Mouse (Mus musculus) large intestine, adult 2 months (tissue): ENCODE results near the gene Fbxl13. TPM values are rescaled to one million over a fixed set of nuclear protein-coding genes. Genes with fewer than 3 reads are reported as not detected.

Source experiments
- DNase-seq: peaks from one replicate; pipeline ENCODE4 v3.0.0-alpha.2; 2012; ENCODE audit warnings: low read depth, low spot score
- WGBS: fragments of 180-500 bp; shearing (Covaris S2); methylation state at CpG from one replicate; pipeline ENCODE4 v1.1.7; 2018; 5-methylcytosine and 5-hydroxymethylcytosine counted together
- polyA plus RNA-seq: library from polyadenylated mRNA; depleted of rRNA; stranded (reverse); fragments of >200 nt; gene quantifications from 2 replicates; pipeline ENCODE4 v1.2.3, GENCODE M21; 2012

Gene Fbxl13
- polyA plus RNA-seq, 1 experiment, result 0.12 TPM

DNA sequence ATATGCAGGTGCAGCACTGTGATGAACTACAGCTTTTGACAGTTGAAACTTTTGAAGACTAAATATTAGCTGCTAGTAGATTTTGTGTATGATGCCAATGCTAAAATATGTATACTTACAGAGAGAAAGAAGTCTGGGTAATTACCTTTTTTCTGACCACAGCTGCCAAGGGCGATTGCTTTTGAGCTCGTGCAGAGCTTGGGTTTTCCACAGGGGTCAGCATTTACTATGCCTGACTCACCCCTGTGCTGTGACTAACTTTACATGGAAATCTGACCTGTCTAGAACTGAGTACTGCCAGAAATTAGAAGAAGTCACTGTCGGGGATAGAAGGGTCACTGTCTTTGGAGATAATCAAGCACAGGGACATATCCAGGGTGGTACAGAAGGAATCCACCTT lies 153.2 kb downstream of the Fbxl13 start:
- no peak for DNase-seq

GRCm38 (mm10) chr5:21491469-21491868 lies 154.0 kb downstream of the Fbxl13 start:
- 77% methylated on average over 2 of the region's 2 CpGs for WGBS
- DNase-seq, result no peak

More for the DNA sequence above, 153.2 kb downstream of the Fbxl13 start:
- 70% methylated on average over 3 of the region's 3 CpGs for WGBS

DNA sequence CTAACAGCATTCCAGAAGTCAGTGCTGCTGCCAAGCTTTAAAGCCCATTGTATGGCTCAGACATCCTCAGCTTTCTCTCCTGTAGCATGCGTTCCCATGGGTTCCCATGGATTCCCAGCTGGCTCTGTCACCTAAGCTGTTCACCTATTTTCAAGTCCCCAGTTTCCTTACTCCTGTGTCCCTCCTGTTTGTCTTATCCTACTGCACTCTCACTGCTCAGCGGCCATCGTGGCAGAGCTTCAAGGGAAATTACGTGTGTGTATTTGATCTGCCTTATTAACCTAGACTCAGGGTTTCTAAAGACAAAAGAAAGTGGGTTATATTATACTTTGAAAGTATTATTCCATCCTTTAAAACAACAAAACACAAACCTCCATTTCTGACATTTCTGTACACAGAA lies 156.3 kb downstream of the Fbxl13 start:
- WGBS, result 68% methylated on average over 4 of the region's 4 CpGs

DNA sequence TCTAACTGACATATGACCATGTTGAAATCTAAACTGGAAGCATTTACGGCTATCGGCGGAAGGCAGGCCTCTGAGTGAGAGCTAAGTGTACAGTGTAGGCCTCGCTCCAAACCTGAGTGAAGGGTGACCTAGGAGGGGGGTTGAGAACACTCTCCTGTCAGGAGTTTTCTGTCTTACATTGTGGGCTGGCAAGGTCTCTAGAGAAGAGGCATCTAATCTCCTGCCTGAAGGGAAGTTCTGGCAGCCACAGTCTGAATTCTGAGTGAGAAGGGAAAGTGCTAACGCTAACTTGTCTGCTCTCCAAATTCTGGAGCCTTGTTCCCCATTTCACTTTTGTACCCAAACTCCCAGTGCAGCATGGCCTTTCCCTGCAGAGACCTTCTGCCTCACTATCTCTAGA lies 156.9 kb downstream of the Fbxl13 start:
- WGBS, result 92% methylated on average over 5 of the region's 5 CpGs
- DNase-seq, result no peak

More for the DNA sequence above, 156.3 kb downstream of the Fbxl13 start:
- no peak for DNase-seq

DNA sequence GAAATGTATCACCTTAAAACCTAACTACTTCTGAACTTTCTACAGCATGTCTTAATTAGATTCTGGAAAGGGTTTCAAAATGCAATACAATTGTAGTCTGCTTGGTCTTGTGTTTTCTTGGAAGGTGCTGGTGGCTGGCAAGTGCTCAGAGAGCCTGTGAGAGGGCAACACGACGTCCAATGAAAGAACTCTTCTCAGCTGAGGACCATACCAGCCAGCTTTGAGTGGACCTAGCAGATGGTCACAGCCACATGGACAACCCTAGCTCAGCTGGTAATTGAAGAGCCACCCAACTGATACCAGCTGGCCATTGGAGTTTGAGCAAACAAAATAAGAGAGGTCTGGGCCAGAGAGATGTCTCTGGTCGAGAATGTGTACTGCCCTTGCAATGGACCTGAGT lies 157.7 kb downstream of the Fbxl13 start:
- WGBS, result 82% methylated on average over 3 of the region's 3 CpGs
- DNase-seq, result no peak

GRCm38 (mm10) chr5:21487306-21487705 lies 158.1 kb downstream of the Fbxl13 start:
- no peak for DNase-seq
- WGBS, result 76% methylated on average over 3 of the region's 3 CpGs

DNA sequence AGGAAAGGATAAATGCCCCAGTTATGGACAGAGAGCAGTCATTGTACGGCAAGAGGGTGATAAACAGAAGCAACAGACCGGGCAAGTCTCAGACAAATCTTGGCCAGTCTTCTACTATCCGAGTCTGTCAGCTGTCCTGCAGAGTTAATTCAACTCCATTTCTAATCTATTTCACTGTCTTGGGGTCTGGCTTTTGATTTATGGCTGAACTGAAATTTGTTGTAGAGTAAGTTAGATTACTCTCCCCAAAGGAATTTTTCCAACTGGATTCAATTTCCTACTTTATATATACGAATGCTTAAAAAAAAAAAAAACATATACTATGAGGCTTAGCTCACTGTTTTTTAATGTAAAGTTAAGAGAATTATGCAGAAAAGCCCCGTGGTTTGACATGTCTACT lies 158.6 kb downstream of the Fbxl13 start:
- DNase-seq, result no peak
- WGBS, result 74% methylated on average over 5 of the region's 5 CpGs

GRCm38 (mm10) chr5:21485197-21485829 lies 160.1 kb downstream of the Fbxl13 start:
- WGBS, result 82% methylated on average over 8 of the region's 8 CpGs
- DNase-seq, result no peak

- WGBS, result 88% methylated on average over 8 of the region's 8 CpGs
- DNase-seq, result no peak
These were observed 162.2 kb downstream of the Fbxl13 start for GRCm38 (mm10) chr5:21483275-21483674.

GRCm38 (mm10) chr5:21482446-21483222 lies 162.8 kb downstream of the Fbxl13 start:
- no peak for DNase-seq
- 53% methylated on average over 11 of the region's 11 CpGs for WGBS

GRCm38 (mm10) chr5:21481521-21481920 lies 163.9 kb downstream of the Fbxl13 start:
- 89% methylated on average over 6 of the region's 6 CpGs for WGBS

GRCm38 (mm10) chr5:21479746-21480145 lies 165.7 kb downstream of the Fbxl13 start:
- DNase-seq, result no peak
- 85% methylated on average over 5 of the region's 5 CpGs for WGBS

More at GRCm38 (mm10) chr5:21481521-21481920, 163.9 kb downstream of the Fbxl13 start:
- no peak for DNase-seq

GRCm38 (mm10) chr5:21478428-21478827 lies 167.0 kb downstream of the Fbxl13 start:
- DNase-seq, result no peak
- 96% methylated on average over 5 of the region's 5 CpGs for WGBS

- DNase-seq, result no peak
- 93% methylated on average over 12 of the region's 12 CpGs for WGBS
These were observed 177.3 kb downstream of the Fbxl13 start for GRCm38 (mm10) chr5:21468100-21468499.

GRCm38 (mm10) chr5:21467387-21467786 lies 178.0 kb downstream of the Fbxl13 start:
- 77% methylated on average over 7 of the region's 7 CpGs for WGBS

GRCm38 (mm10) chr5:21440833-21441530 lies 204.5 kb downstream of the Fbxl13 start:
- WGBS, result 13% methylated on average over 8 of the region's 8 CpGs
- DNase-seq, result no peak

More at GRCm38 (mm10) chr5:21467387-21467786, 178.0 kb downstream of the Fbxl13 start:
- DNase-seq, result no peak

GRCm38 (mm10) chr5:21439446-21440110 lies 205.9 kb downstream of the Fbxl13 start:
- DNase-seq, result no peak
- 62% methylated on average over 7 of the region's 7 CpGs for WGBS

DNA sequence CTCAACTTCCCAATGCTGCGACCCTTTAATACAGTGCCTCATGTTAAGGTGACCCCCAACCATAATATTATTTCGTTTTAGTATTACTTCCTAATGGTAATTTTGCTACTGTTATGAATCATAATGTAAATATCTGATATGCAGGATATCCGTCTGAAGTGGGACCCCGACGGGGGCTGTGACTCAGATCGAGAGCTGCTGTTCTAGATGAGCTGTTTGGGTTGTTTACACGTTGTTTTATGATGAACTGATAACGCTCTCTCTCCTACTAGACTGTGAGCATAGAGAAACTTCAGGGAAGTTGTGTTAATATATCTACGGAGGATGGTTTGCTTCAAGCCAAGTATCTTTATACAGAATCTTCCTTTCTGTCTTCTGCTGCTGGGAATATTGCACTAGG lies 207.0 kb downstream of the Fbxl13 start:
- 76% methylated on average over 9 of the region's 9 CpGs for WGBS
- no peak for DNase-seq

- DNase-seq, result no peak
- 83% methylated on average over 8 of the region's 8 CpGs for WGBS
These were observed 208.9 kb downstream of the Fbxl13 start for GRCm38 (mm10) chr5:21436471-21436975.
